In the genomic region with DNA sequence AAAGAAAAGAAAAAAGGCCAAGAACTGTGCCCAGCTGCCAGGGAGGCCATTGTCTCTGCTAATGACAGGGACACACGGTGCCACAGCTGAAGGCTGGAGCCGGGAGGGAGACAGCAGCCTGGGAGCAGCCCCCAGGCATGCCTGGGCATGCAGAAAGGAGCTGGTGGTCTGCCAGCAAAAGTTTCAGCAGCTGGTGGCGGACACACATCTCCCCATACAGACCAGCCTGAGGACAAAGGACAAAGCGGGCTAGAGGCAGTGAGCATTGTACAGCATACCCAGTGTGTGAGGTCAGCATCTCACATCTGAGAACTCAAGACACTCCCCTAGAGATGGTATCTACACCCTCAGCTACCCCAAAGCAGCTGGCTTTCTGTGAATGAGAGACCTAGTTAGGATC, we compare ENCODE assay signal across 8 mouse cellular contexts. TPM values are rescaled to one million over a fixed set of nuclear protein-coding genes. Genes with fewer than 3 reads are reported as not detected.
DNase-seq lines count a peak whose midpoint lies in the region; ATAC-seq and TF ChIP-seq lines count a peak whose summit lies in the region.

No protein-coding gene starts in this region.

- H3K27ac ChIP-seq in hindbrain, embryonic 14.5 days: peak overlapping the region; percentile 40
- H3K27ac ChIP-seq in thymus, adult 2 months (ENCODE audit: control insufficient read depth, insufficient read depth, low read length): no peak overlapping the region

- H3K36me3 ChIP-seq in hindbrain, embryonic 14.5 days (replicated peaks; ENCODE audit: control insufficient read depth, insufficient read depth): no peaks in the 10 kb centered on the region
- no peaks in the 10 kb centered on the region for H3K36me3 ChIP-seq in thymus, adult 2 months (ENCODE audit: control insufficient read depth, insufficient read depth, low read length)

- H3K4me1 ChIP-seq in hindbrain, embryonic 14.5 days (replicated peaks; ENCODE audit: control insufficient read depth, insufficient read depth, low read length): peaks cover 16% of the 10 kb centered on the region
- peaks cover 28% of the 10 kb centered on the region for H3K4me1 ChIP-seq in thymus, adult 2 months (replicated peaks; ENCODE audit: control insufficient read depth, insufficient read depth, low read length)

- H3K4me3 ChIP-seq in hindbrain, embryonic 14.5 days (replicated peaks; ENCODE audit: low read length): no peak overlapping the region
- H3K4me3 ChIP-seq in thymus, adult 2 months (ENCODE audit: control insufficient read depth, insufficient read depth, low read length): no peak overlapping the region

- DNase-seq in frontal cortex, postnatal 10 days (ENCODE audit: low spot score in 2 of 2): peak; percentile 48 to 60
- no peak for DNase-seq in frontal cortex, postnatal 25 days (ENCODE audit: low spot score in 2 of 2)
- DNase-seq in right cerebral cortex, postnatal 4 days: peak; percentile 68
- no peak for DNase-seq in right cerebral cortex, adult 18-20 months
- peak; percentile 60 for DNase-seq in hindbrain, embryonic 14.5 days (ENCODE audit: low spot score)
- DNase-seq in spleen, postnatal 4 days (ENCODE audit: low spot score in 2 of 2): no peak
- no peak for DNase-seq in c-Kit-positive CD71-positive TER-119-positive erythroid progenitor cells, embryonic 14.5 days (ENCODE audit: low spot score)
- no peak for DNase-seq in thymus, adult 2 months

- H3K9ac ChIP-seq in hindbrain, embryonic 14.5 days: no peak overlapping the region

- TF ChIP-seq CTCF in thymus, adult 2 months (IDR thresholded peaks at IDR 0.05; ENCODE audit: borderline replicate concordance, control insufficient read depth, extremely low read depth, insufficient read depth, low read length, poor library complexity): no peak

- H3K9me3 ChIP-seq in hindbrain, embryonic 14.5 days (ENCODE audit: control insufficient read depth, low read length): no peaks in the 10 kb centered on the region

- 27% methylated on average over 4 of the region's 4 CpGs for WGBS in hindbrain, embryonic 14.5 days
- 72% methylated on average over 4 of the region's 4 CpGs for WGBS in thymus, adult 2 months

- no peaks in the 10 kb centered on the region for H3K27me3 ChIP-seq in hindbrain, embryonic 14.5 days (ENCODE audit: control insufficient read depth, insufficient read depth, low read length)
- no peaks in the 10 kb centered on the region for H3K27me3 ChIP-seq in thymus, adult 2 months (ENCODE audit: control insufficient read depth, insufficient read depth, low read length)

- TF ChIP-seq POLR2A in thymus, adult 2 months (IDR thresholded peaks at IDR 0.05; ENCODE audit: control insufficient read depth, extremely low read depth, insufficient read depth, low read length, poor library complexity): no peak

- no peak overlapping the region for H3K4me2 ChIP-seq in hindbrain, embryonic 14.5 days (replicated peaks)

- peak; percentile 66 for ATAC-seq in hindbrain, embryonic 14.5 days (ENCODE audit: low FRiP score)

RNA-seq across cellular contexts. Expression of a gene that starts 37.5 kb away (rescaled TPM):
- 41.1 and 44.1 TPM in 2 replicates for polyA plus RNA-seq in hindbrain, embryonic 14.5 days (2014; fragmentation: Nextera tagmentation; extraction: Ambion mirVana)
- 9.9 and 10.4 TPM in 2 replicates for polyA plus RNA-seq in thymus, adult 2 months (2012; rRNA removed)

Comparison
In these comparisons a context has a peak if more than half of its experiments do, and no peak if none do; other contexts are left out.
1. DNase-seq: peak in frontal cortex, postnatal 10 days (2 of 2), right cerebral cortex, postnatal 4 days (single experiment) and hindbrain, embryonic 14.5 days (single experiment); none in frontal cortex, postnatal 25 days (0 of 2), right cerebral cortex, adult 18-20 months (single experiment), spleen, postnatal 4 days (0 of 2), c-Kit-positive CD71-positive TER-119-positive erythroid progenitor cells, embryonic 14.5 days (single experiment) and thymus, adult 2 months (single experiment).